Mouse (Mus musculus): ENCODE data around the gene Wdfy1.

DNA sequence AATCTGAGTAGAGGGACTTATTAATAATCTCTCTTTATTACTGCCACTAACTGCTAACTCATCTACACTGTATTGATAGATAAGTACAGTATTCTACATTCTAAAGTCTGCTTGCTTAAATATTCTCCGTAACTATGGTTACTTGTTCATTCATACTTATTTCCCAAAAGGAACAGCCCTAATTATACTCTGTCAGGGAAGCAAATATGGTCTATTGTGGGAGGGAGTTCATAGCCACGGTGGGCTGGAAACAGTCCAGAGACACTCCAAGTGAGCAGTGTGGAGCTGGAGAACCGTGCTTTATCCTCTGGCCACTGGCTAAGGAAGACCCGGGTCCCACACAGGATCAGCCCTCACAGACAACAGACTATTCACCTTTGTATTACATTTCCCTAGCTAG, 65.3 kb downstream of the Wdfy1 start:
- TF ChIP-seq POLR2A (IDR thresholded peaks at IDR 0.05; ENCODE audit: insufficient read depth, low read depth, low read length), result no peak
- no peak for TF ChIP-seq CTCF (IDR thresholded peaks at IDR 0.05)

Measured in heart, adult 2 months (tissue).